Mouse (Mus musculus): ENCODE data around the gene Gm12248.
A peak's percentile ranks its signal among the peaks of the same experiment; 100 is the strongest.
"Not testable (repeated sequence)": the region's sequence is repeated elsewhere in the genome, so short reads cannot be mapped to it uniquely, and the experiment has no call there.

The Gm12248 gene

DNA sequence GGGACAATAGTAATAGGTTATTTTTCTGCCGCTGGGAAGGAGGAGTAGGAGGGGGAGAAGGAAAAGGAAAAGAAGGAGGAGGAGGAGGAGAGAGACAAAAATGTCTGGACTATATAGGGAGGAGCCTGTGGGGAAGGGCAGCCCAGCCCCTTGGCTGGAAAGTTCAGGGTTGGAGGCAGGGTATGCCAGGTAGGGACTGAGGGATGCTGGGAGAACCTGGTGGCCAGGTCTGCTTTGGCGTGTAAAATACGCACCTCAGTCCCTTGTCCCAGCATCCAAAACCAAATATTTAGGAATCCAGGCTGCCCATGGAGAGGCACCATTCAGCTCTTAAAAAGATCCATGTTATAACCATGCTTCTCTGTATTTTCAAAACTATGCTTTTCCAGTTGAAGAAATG is 9.2 kb upstream of the Gm12248 start:
- no peak for DNase-seq

GRCm38 (mm10) chr11:58101194-58101720 is 8.3 kb upstream of the Gm12248 start:
- DNase-seq, result no peak

DNA sequence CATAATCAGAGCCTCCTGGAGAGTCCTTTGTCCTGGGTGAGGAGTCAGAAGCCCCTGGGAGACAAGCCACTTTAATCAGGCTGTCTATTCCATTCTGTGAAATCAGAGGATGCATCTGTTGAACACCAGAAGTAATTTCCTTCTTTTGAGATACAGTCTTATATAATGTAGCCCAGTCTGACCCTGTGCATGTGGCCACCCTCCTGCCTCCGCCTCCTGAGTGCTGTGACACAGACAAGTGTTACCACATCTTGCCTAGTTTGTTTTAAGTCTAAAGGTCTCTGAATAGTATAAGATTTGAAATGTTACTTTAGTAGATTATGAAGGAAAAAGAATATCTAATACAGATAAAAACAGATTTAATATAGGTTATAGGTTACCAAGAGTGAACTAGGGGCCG is 7.1 kb upstream of the Gm12248 start:
- no peak for DNase-seq

DNA sequence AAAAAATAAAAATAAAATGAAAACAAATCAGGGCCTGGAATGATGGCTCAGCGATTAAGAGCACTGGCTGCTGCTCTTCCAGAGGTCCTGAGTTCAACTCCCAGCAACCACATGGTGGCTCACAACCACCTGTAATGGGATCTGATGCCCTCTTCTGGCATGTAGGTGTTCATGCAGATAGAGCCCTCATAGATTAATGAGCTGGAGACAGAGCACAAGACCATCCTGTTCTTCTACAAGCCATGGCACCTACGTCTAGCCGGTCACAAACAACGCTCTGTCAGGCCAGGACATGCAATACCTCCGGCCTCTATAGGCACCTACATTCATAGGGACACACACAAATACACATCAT is 5.4 kb upstream of the Gm12248 start:
- DNase-seq, result peak; percentile 28

DNA sequence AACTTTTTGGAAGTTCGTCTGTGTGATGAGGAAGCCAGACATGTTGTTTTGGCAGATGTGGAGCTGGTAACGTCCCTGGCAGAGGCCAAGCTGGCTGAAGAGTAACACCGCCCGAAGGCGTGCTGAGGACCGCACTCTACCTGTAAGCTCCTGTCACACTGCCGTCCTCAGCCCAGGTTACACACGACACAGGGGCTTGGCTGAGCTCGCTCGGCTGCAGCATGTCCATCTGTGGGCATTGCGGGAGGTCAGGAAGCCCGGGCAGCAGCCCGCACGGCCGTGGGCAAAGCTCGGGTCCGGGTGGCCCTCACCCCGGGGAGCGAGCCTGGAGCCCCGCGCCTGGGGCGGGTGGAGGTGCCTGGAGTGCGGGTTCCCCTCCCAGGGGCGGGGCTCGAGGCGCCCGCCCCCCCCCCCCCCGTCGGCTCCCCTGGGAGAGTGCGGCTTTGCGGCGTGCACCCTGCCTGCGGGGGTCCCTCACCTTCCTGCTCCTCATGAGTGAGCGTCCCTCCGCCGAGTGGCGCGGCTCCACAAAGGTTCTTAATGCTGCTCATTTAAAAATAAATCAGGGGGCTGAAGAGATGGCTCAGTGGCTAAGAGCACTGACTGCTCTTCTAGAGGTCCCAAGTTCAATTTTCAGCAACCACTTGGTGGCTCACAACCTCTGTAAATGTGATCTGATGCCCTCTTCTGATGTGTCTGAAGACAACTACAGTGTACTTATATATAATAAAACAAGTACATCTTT is 4.9 kb upstream of the Gm12248 start:
- DNase-seq, result peak; percentile 17

DNA sequence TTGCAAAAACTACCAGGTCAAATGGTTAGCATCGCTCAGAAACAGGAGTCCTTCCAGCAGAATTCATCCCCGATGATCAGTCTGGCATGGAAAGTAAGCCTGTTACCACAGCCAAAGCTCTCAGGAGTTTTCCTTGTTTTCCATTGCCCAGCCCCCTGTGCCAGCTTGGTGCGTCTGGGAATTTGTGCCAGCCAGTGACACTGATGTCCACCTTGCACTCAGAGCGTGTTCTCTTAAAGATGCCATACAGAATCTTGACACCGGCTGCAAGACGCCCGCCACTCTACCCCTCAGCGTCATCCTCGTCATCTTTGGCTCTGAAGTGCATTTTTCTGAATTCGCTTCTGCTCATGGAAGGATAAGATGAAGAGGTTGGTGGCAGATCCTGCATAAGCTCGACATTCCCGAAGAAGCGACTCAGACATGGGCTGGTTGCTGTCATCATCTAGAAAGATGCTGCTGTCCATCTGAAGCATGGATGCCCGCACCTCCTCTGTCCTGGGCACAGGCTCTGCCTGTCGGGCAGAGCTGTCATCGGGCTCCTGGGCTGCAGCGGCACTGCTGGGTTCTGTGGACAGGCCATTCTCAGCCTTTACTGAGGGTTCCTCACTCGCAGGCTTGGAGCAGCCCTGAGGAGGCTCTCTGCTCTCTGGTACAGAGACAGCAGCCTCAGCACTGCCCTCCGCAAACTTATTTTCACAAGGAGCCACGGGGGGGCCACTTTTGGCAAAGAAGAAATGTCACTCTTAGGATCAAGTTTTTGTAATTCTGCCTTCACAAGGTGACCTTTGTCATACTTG is 4.1 kb upstream of the Gm12248 start:
- no peak for DNase-seq

DNA sequence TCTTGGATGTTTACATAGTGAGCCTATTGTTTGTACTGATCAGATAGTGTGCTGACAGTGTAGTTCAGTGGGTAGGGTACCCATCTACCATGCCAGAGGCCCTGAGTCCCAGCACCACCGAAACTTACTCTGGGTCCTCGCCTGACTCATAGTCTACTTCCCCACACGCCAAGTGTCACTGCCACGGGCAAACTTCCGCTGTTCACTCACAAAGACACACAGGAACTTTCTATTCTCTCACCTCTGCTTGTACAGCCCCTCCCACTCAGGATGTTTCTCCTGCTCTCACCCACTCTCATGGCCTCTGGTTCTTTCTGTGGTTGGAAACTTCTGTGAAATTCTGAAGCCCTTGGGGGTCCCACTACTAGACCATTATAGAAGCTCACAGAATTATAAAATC is 3.2 kb upstream of the Gm12248 start:
- peak; percentile 22 for DNase-seq

DNA sequence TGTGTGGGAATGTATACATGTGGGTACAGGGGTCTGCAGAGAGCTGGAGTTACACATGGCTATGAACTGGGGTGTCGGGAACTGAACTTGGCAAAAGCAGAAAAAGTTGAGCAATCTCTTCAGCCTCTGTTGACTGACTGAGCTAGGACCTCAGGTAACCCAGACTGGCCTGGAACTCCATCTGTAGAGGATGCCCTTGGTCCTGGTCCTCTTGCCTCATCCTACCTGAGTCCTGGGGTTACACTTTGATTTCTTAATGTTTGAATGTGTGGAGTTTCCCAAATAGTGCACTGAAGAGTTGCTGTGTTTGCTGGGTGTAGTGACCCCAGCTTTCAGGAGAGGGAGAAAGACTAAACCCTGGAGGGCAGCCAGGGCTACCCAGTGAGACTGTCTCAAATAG is 2.6 kb upstream of the Gm12248 start:
- DNase-seq, result no peak

DNA sequence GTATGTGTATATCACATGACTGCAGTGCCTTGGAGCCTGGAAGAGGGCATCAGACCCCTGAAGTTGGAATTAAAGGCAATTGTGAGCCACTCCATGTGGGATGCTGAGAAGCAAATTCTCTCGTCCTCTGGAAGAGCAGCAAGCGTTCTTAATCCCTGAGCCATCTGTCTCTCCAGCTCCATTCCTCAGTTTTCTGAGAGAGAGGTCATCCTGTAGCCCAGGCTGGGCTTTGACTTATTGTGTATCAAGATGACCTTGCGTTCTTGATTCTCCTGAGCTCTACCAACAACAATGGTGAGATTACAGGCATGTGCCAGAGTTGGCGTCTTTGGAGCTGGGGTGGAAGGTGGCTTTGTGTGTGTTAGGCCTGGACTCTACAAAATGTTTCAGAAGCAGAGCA is 1.8 kb upstream of the Gm12248 start:
- DNase-seq, result no peak

DNA sequence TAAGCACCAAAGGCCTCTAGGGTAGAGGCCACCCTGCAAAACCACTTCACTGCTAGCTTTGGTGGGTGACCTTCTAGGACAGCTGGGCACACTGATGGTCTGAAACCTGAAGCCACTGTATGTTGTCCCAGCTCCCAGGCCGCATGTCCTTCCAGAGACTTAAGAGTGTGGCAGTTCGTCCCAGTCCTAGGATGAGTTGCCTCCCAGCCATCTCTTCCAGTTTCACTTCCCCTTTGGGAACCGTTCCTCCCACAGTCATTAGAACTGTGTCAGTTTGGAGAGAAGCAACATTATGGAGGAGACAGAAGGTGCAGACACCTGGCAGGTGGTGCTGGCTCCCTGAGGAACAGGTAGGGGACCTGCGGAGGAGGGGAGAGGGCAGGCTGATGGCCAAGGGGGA is 393 bp downstream of the Gm12248 start:
- peak; percentile 26 for DNase-seq

DNA sequence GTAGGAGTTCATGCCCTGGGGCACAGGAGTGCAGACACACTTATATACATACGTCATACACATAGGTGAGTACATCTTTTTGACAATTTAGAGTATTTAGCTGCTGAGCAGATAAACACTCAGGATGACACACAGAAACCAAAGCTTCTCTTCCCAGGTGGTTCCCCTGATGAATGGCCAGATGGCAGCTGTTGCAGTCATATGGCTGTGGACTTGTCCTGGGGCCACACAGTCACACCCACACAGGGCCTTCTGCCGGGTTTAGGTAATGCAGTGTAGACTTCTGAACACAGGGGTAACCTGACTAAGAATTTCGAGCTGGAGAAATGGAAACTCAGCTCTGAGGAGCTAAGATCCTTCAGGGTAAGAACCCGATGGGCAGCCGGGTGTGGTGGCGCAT is 11.2 kb downstream of the Gm12248 start:
- DNase-seq, result no peak

- no peak for DNase-seq
These were observed 15.7 kb downstream of the Gm12248 start for GRCm38 (mm10) chr11:58077270-58077669.

GRCm38 (mm10) chr11:58072978-58073377 is 20.0 kb downstream of the Gm12248 start:
- DNase-seq, result no peak

DNA sequence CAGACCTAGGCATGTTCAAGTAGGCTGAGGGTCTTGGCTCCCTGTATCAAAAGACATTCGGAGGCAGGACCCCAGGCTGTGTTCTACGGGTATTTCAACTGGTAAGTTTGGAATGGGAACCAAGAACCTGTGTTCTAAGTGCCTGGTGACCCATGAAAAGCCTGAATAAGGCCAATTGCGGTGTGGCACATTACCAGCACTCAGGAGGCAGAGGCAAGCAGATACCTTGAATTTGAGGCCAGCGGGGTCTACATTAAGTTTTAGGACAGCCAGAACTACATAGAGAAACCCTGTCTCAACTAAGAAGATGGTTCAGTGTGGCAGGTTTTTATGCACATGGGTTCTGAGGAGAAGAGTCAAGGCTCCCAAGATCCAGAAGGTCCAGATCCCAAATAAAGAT is 27.9 kb downstream of the Gm12248 start:
- DNase-seq, result no peak

DNA sequence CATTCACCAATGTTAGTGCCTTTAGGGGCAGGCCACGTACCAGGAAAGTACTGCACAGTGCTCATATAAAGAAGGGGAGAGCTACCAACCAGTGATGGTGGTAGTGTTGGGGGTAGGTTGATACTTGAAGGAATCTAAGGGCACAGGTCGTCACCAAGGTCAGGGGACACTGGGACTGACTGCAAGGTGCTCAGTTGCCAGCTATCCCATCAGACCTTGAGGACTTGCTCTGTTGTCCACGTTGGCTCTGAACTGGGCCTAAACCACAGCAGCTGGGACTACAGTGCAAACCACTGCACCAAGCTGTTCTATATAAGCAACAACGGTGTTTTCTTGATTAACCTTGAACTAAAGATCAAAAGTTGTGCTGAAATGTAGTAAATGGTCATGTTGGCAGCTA is 30.3 kb downstream of the Gm12248 start:
- no peak for DNase-seq

DNA sequence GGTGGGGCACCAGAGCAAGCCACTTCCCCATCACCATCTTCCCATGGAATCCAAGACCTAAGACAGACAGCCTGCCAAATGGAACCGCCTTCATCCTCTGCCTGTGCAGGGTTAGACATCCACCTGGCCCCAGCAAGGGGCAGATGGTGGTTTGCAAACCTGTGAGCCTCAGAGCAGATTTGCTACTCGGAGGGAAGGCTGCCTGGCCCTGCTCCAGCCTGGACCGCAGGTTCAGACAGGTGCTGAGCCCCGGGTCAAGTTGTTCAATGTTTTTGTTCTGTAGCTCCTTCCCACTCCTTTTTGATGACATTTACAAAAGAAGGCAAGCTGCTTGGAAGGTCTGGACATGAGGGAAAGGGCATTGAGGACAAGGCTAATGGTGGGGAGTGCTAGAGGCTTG is 31.7 kb downstream of the Gm12248 start:
- DNase-seq, result not testable (repeated sequence)

DNA sequence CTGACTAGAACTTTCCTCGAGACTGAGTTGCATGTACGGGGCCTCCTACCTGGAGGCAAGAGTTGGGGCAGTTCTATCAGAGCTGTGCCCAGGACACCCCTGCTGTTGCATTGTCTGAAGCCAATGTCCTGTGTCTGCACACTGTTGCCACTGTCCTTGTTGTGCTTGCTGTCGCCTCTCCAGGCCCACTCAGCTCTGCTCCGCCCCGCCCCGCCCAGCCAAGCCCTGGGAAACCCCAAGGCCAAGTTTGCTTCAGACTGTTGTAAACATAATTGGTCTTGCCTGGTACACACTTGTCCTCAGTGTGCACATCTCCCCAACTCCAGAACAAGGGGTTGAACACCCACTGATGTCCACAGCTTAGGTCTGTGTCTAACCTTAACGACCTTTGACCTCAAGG is 33.2 kb downstream of the Gm12248 start:
- not testable (repeated sequence) for DNase-seq

DNA sequence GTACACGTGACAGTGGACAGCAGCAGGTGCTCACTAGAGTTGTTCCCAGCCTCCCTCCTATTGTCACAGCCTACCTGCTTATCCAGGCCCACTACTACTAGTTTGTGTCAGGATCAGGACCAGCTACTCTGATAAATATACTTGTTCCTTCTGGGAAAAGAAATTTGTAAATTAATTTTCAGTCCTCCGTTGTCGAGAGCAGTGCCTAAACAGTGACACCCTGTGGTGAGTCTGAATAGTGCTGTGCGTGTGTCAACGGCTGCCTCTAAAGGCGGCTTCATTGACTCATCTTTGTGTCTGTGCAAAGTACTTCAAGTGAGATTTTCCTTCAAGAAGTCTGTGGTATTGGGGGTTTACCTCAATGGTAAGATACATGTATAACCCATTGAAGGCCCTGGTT is 35.5 kb downstream of the Gm12248 start:
- peak; percentile 63 for DNase-seq

- peak; percentile 55 for DNase-seq
These were observed 46.5 kb downstream of the Gm12248 start for GRCm38 (mm10) chr11:58046438-58046837.

- DNase-seq, result no peak
These were observed 50.0 kb downstream of the Gm12248 start for GRCm38 (mm10) chr11:58042861-58043431.

GRCm38 (mm10) chr11:58039027-58039426 is 53.9 kb downstream of the Gm12248 start:
- DNase-seq, result peak; percentile 67

DNA sequence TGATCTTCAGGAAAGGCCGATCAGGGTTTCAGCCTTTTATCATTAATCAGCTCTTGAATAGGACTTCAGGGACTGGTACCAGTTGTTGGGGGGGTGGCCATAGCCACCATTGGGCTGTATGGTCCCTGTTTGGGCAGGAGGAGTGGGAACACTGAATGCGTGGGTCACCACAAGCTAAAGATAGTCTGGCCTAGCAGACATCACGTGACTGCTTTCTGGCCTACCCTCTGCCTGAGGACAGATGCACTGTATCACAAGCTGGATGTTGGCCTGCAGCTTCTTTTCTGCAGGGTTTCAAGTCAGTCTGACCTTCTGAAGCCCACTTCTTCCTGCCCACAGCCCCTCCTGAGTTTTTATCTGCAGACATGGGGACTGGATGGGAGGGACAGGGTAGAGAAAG is 59.3 kb downstream of the Gm12248 start:
- DNase-seq, result peak; percentile 32

DNA sequence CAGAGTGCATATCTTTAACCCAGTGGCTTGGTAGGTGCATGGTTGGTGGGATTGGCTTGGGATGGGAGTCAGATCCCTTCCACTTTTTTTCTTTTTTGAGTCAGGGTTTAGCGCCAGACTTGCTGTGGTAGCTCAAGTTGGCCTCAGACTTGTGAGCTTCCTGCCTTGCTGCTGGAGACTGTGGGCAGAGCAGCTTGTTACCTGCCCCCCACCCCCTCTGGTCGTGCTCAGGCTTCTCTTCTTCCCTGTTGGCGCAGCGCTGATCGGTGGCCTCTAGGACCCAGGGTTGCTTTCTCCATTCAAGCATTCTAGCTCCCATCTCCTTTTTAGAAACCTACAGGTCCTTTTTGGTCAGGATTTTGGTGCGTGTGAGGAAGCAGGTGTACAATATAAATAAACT is 61.8 kb downstream of the Gm12248 start:
- DNase-seq, result no peak

DNA sequence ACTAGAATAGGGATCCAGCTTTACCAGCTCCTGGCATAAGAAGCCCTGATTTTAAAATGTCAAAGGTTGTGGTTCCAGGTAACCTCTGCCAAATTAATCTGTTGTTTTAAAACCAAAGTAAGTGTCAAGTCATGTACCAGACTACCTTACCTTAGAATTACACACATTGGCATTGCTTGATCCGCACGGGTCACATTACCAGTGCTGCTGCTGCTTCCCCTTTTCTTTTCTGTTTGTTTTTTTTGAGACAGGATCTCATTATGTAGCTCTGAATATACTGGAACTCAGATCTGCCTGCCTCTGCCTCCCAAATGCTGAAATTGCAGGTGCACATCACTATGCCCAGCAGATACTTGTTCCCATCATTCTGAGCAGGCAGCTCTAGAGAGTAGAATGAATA is 63.1 kb downstream of the Gm12248 start:
- DNase-seq, result no peak

Data from lung, postnatal 36 days (tissue).